Mouse (Mus musculus): ENCODE data around the gene Lep. TPM values are rescaled to one million over a fixed set of nuclear protein-coding genes. Genes with fewer than 3 reads are reported as not detected.
A peak's percentile ranks its signal among the peaks of the same experiment; 100 is the strongest.

The Lep gene
- polyA plus RNA-seq, 1 experiment from 2014 or later, result not detected

DNA sequence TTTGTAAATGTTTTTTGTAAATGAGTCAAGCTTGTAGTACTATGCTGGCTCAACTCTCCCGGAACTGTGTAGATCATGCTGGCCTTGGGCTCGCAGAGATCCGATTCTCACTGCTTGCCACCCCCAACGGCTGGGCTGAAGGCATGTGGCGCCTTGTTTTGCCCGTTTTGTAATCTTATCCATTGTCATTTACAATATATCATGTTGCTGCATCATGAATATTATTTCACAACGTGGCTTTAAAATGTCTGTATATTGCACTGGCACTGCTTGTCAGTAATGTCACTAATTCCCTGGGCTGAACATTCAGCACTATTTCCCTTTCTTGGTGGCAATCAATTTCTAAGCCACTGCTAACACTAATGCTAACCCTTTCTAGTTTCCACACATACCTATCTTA lies 3.6 kb upstream of the Lep start:
- ATAC-seq (ENCODE audit: low FRiP score, low read depth), result no peak
- Histone ChIP-seq H3K9ac (no peak overlapping the region), H3K27ac (replicated peaks) (no peak overlapping the region), H3K27me3 (no peaks in the 10 kb centered on the region), H3K36me3 (no peaks in the 10 kb centered on the region), H3K4me3 (no peak overlapping the region), H3K4me2 (no peak overlapping the region), H3K9me3 (no peaks in the 10 kb centered on the region), H3K4me1 (replicated peaks) (peaks cover 12% of the 10 kb centered on the region)
- WGBS, result 77% methylated on average over 7 of the region's 7 CpGs

DNA sequence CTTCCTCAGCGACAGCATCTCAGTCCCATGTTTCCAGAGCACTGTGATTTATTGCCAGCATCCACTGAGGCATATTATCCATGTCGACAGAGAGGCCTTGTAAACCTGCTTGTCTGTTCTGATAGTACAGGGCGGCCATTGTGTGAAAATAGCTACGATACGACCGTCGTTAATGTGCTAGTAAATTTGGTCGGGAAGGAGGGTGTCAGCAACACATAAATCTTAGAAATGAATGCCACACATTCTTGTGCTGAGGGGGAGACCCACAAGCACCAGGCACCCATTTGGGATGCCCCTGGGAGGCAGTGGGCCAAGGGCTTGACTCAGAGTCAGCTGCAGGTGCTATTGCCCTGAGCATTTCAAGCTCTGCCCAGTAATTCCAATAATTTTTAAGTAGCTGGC lies 6.4 kb downstream of the Lep start:
- ATAC-seq (ENCODE audit: low FRiP score, low read depth), result no peak
- Histone ChIP-seq H3K36me3 (no peaks in the 10 kb centered on the region), H3K9me3 (no peaks in the 10 kb centered on the region), H3K4me1 (replicated peaks) (peaks cover 13% of the 10 kb centered on the region; the same call in 1 of the 2 replicates), H3K4me3 (no peak overlapping the region), H3K27me3 (no peaks in the 10 kb centered on the region), H3K27ac (replicated peaks) (no peak overlapping the region), H3K4me2 (no peak overlapping the region), H3K9ac (no peak overlapping the region)
- 53% methylated on average over 8 of the region's 8 CpGs for WGBS

DNA sequence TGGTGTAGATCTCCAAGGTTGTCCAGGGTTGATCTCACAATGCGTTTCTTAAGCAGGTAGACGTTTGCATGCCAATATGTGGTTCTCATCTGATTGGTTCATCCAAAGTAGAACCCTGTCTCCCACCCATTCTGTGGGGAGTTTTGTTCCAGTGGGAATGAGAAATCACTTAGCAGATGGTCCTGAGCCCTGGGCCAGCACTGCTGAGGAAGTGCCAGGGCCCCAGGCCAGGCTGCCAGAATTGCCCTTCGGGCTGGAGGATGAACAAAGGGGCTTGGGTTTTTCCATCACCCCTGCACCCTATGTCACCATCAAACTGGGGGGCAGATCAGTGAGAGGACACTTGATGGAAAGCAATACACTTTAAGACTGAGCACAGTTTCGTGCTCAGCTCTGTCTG lies 12.2 kb downstream of the Lep start:
- Histone ChIP-seq H3K27ac (replicated peaks) (no peak overlapping the region), H3K4me1 (replicated peaks) (no peaks in the 10 kb centered on the region), H3K9me3 (no peaks in the 10 kb centered on the region), H3K36me3 (no peaks in the 10 kb centered on the region), H3K9ac (no peak overlapping the region), H3K4me2 (no peak overlapping the region), H3K4me3 (no peak overlapping the region), H3K27me3 (no peaks in the 10 kb centered on the region)
- WGBS, result 81% methylated on average over 4 of the region's 4 CpGs
- ATAC-seq (ENCODE audit: low FRiP score, low read depth), result no peak

DNA sequence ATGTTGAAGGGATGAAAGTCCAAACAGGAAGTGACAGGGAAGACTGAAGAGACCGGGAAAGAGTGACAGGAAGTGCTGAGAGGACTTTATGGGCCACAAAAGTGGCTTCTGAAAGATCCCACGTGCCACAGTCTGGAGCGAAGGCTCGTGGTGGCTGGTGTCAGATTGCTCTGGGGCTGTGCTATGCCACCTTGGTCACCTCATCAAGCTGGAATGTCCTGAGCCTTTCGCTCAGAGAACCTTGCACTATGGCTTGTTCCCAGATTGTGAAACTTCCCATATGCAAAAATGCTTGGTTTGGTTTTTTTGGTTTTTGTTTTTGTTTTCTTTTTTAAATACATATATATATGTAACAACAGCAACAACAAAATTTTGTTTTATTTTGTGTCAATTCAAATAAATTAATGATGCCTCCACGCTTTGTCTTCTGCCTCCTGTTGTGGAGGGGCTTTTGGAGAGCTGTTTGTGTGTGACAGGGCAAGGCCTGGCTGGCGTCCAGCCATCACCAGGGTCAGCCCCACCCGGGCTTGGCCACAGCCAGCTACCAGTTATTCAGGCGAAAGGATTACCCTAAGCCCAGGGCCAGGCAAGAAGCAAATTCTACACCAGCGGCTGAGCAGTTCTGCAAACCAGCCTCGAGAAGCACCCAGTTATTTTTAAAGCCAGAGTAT lies 13.6 kb downstream of the Lep start:
- no peak overlapping the region for H3K4me3 ChIP-seq
- no peaks in the 10 kb centered on the region for H3K4me1 ChIP-seq (replicated peaks)
- 75% methylated on average over 11 of the region's 11 CpGs for WGBS
- ATAC-seq (ENCODE audit: low FRiP score, low read depth), result no peak
- H3K27me3 ChIP-seq, result no peaks in the 10 kb centered on the region
- H3K9me3 ChIP-seq, result no peaks in the 10 kb centered on the region
- H3K4me2 ChIP-seq, result no peak overlapping the region
- no peak overlapping the region for H3K27ac ChIP-seq (replicated peaks)
- H3K9ac ChIP-seq, result no peak overlapping the region
- no peaks in the 10 kb centered on the region for H3K36me3 ChIP-seq

DNA sequence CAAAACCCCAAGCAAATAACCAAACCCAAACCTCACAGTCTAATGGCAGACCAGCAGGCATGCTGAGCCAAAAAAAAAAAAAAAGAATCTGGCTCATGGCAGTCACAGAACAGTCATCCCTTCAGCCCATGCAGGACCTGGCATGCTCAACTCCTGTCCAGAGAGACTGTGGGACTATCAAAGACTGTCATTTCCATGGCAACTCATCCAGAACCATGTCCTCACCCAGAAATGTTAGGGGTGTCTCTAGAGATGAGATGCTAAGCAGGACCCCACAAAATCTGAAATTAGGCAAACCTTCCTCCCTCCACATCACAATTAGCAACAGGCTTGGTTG lies 14.1 kb downstream of the Lep start:
- Histone ChIP-seq H3K27ac (replicated peaks) (no peak overlapping the region), H3K27me3 (no peaks in the 10 kb centered on the region), H3K4me1 (replicated peaks) (no peaks in the 10 kb centered on the region; the same call in 1 of the 2 replicates), H3K4me3 (no peak overlapping the region), H3K4me2 (no peak overlapping the region), H3K9ac (no peak overlapping the region), H3K36me3 (no peaks in the 10 kb centered on the region), H3K9me3 (no peaks in the 10 kb centered on the region)
- no peak for ATAC-seq (ENCODE audit: low FRiP score, low read depth)

DNA sequence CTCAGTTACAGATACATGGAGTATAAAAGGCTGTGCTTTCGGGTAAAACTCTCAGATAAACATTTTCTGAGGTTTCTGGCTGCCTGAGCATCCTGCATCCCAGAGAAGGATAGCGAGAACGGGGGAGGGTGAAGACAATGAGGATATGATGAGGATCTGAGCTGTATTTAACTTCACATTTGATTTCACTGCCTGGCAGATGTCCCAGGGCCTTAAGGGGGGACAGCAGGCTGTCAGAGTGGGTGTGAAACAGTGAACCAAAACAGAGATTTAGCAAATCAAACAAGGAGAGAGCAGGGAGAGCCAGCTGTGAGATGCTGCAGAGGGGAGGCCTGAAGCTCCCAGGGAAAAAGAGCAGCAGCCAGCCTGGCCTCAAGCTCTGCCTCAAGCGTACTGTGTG lies 19.3 kb downstream of the Lep start:
- ATAC-seq (ENCODE audit: low FRiP score, low read depth), result no peak; the same call in 1 of the 2 replicates
- H3K36me3 ChIP-seq, result no peaks in the 10 kb centered on the region
- H3K27me3 ChIP-seq, result no peaks in the 10 kb centered on the region
- peak overlapping the region; percentile 31 for H3K27ac ChIP-seq (replicated peaks)
- H3K4me1 ChIP-seq (replicated peaks), result no peaks in the 10 kb centered on the region; the same call in 1 of the 2 replicates
- WGBS, result 61% methylated on average over 4 of the region's 4 CpGs
- no peaks in the 10 kb centered on the region for H3K9me3 ChIP-seq
- no peak overlapping the region for H3K4me2 ChIP-seq
- H3K9ac ChIP-seq, result no peak overlapping the region
- H3K4me3 ChIP-seq, result no peak overlapping the region

DNA sequence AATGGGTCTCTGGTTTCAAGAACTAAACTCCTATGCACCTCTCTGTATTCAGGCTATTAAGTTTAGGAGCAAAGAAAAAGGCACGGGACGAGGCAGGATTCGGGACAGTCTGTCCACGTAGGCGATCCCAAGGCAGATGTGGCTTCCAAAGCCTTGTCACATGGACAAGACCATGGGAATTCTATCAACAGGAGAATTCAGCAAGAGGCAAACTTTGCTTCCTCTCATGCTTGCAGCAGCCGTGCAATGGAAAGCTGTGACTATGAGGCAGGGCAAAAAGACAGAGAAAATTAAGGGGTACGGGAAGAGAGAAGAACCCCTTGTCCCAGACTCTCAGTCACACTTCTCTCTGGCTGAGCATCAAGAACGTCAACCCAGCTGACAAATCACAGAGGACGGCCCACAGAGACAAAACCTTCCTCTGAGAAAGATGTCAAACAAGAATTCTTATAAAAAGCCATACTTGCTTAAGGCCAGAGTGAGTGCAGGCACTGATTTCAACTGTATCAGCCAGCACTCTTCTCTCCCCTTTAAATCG lies 21.9 kb downstream of the Lep start:
- 85% methylated on average over 10 of the region's 10 CpGs for WGBS

DNA sequence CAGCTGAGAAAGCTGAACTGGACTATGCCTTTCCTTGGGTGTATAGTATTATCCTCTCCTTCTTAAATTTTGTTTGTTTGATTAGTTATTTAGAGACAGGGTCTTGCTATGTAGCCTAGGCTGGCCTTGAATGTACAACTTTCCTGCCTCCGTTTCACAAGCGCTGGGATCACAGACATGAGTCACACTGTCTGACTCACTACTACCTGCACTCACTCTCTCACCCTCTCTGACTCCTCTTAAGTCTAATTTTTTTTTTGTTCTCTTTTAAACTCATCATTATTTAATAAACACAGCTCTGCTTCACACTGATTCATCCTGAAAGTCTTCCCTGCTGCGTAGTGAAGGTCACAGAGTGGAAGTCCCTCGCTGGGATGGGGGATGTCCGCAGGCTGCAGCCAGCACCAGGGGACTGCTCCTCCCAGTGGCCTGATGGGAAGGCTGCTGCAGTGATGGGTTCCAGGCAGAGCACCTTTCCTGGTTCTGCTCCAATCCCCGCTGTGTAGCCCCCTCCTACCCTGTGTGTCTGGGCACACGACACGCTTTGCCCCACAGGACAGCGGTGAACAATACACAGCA lies 22.8 kb downstream of the Lep start:
- no peak overlapping the region for H3K4me3 ChIP-seq
- no peak overlapping the region for H3K9ac ChIP-seq
- H3K9me3 ChIP-seq, result no peaks in the 10 kb centered on the region
- WGBS, result 41% methylated on average over 9 of the region's 9 CpGs
- H3K27ac ChIP-seq (replicated peaks), result no peak overlapping the region
- no peak for ATAC-seq (ENCODE audit: low FRiP score, low read depth)
- no peaks in the 10 kb centered on the region; the same call in 1 of the 2 replicates for H3K4me1 ChIP-seq (replicated peaks)
- no peaks in the 10 kb centered on the region for H3K27me3 ChIP-seq
- H3K4me2 ChIP-seq, result no peak overlapping the region
- no peaks in the 10 kb centered on the region for H3K36me3 ChIP-seq

More for the DNA sequence above, 21.9 kb downstream of the Lep start:
- Histone ChIP-seq H3K9me3 (no peaks in the 10 kb centered on the region), H3K27ac (replicated peaks) (no peak overlapping the region), H3K36me3 (no peaks in the 10 kb centered on the region), H3K4me2 (no peak overlapping the region), H3K4me1 (replicated peaks) (no peaks in the 10 kb centered on the region; the same call in 1 of the 2 replicates), H3K27me3 (no peaks in the 10 kb centered on the region), H3K9ac (no peak overlapping the region), H3K4me3 (no peak overlapping the region)
- no peak for ATAC-seq (ENCODE audit: low FRiP score, low read depth)

DNA sequence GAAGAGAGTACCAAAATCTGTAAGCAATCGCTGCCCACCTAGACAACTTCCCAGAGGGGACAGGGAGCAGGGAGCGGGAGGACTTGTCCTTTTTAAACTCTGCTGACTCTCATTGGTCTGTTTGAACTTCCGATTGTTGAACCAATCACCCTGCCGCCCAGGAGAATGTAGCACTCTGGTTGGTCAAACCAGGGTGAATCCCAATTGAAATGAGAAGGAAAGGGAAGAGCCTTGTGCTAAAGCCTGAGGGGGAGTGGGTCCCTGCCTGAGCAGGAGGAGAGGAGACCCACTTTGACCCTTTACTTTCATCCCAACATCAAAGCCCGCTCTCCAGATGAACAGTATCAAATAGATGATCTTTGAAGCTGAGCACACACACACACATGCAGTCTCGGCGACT lies 24.4 kb downstream of the Lep start:
- WGBS, result 74% methylated on average over 7 of the region's 7 CpGs
- H3K9ac ChIP-seq, result no peak overlapping the region
- ATAC-seq (ENCODE audit: low FRiP score, low read depth), result no peak
- no peaks in the 10 kb centered on the region for H3K9me3 ChIP-seq
- H3K4me1 ChIP-seq (replicated peaks), result no peaks in the 10 kb centered on the region; the same call in 1 of the 2 replicates
- H3K36me3 ChIP-seq, result no peaks in the 10 kb centered on the region
- H3K4me3 ChIP-seq, result no peak overlapping the region
- H3K4me2 ChIP-seq, result no peak overlapping the region
- no peaks in the 10 kb centered on the region for H3K27me3 ChIP-seq
- H3K27ac ChIP-seq (replicated peaks), result no peak overlapping the region

DNA sequence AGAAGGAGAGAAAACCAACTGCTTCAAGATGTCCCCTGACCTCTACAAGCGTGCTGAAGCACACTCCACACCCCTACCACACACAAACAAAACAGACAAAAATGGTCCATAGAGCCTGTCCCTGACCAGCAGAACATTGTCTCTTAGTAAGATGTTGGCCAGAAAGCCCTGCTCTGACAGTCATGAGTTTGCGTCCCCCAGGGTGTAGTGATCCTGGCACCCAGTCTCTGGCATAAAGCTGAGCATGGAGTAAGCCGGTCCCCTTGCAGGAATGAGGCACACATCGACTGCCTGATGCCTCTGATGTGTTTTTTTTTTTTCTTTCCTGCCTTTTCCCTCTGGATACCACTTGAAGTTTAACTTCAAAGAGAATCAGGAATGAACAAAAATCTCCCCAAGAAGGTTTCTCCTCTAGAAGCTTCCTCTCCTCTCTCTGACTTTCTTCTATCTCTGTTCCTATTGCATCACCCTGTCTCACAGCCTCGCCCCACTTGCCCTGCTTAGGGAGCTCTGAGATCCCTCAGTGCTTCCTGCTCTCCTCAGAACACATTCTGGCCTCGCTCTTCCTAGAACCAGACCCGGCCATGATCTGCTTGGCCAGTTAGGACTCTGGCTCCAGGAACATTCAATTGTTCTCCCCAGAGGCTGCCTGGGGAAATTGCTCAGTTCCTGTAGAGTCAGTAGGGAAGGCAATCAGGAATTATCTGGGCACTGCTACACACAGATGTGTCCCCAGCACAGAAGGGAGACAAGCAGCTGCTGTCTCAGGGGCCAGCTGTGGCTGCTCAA lies 28.1 kb downstream of the Lep start:
- Histone ChIP-seq H3K27me3 (no peaks in the 10 kb centered on the region), H3K9ac (no peak overlapping the region), H3K27ac (replicated peaks) (no peak overlapping the region), H3K36me3 (no peaks in the 10 kb centered on the region), H3K4me2 (no peak overlapping the region), H3K4me1 (replicated peaks) (no peaks in the 10 kb centered on the region), H3K9me3 (peaks cover 12% of the 10 kb centered on the region; the same call in 1 of the 2 replicates), H3K4me3 (no peak overlapping the region)
- no peak for ATAC-seq (ENCODE audit: low FRiP score, low read depth)
- WGBS, result 72% methylated on average over 7 of the region's 7 CpGs

DNA sequence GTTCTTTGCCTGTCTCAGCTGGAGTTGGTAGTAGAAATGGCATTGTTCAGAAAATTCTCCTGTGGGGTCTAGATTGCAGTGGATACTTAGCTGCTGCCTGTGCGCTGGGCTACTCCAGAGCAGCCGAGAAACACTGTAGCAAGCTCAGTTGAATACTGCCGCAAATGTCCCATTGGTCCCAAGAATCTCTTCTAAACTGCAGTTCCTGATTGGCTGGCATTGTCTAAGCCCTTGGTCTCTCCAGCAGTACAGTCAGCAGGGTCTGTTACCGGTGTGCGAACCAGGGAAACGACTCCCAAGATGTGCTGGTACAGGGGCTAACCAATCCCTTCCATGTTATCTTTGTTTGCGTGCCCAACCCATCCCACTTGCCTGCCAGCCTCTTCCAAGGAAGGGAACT lies 32.2 kb downstream of the Lep start:
- 84% methylated on average over 7 of the region's 7 CpGs for WGBS
- H3K4me3 ChIP-seq, result no peak overlapping the region

DNA sequence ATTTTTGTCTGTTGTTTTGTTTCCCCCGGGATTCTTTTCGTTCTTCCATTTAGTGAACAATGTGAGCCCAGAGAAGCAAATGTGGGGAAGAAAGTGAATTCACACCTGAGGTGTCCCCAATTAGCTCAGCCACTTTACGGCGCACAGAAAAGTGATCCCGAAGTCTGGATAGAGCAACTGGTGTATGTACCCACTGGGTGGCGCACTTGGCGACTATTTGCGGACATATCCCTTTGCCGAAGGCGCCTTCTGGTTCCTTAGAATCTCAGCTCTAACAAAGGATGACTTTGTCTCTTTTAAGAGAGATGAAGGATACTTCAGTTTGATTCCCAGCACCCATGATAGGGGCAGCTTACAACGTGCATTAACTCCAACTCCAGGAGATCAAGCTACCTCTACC lies 32.9 kb downstream of the Lep start:
- WGBS, result 65% methylated on average over 11 of the region's 11 CpGs
- no peaks in the 10 kb centered on the region for H3K4me1 ChIP-seq (replicated peaks)
- no peak for ATAC-seq (ENCODE audit: low FRiP score, low read depth)
- H3K9me3 ChIP-seq, result peaks cover 12% of the 10 kb centered on the region; the same call in 1 of the 2 replicates
- H3K4me3 ChIP-seq, result no peak overlapping the region
- no peaks in the 10 kb centered on the region for H3K36me3 ChIP-seq
- H3K27me3 ChIP-seq, result no peaks in the 10 kb centered on the region
- H3K4me2 ChIP-seq, result no peak overlapping the region
- no peak overlapping the region for H3K27ac ChIP-seq (replicated peaks)
- no peak overlapping the region for H3K9ac ChIP-seq

More for the DNA sequence above, 32.2 kb downstream of the Lep start:
- H3K27me3 ChIP-seq, result no peaks in the 10 kb centered on the region
- no peak overlapping the region for H3K27ac ChIP-seq (replicated peaks)
- no peaks in the 10 kb centered on the region for H3K4me1 ChIP-seq (replicated peaks)
- no peak for ATAC-seq (ENCODE audit: low FRiP score, low read depth)
- H3K4me2 ChIP-seq, result no peak overlapping the region
- no peaks in the 10 kb centered on the region for H3K36me3 ChIP-seq
- no peak overlapping the region for H3K9ac ChIP-seq
- peaks cover 12% of the 10 kb centered on the region; the same call in 1 of the 2 replicates for H3K9me3 ChIP-seq

Data from hindbrain, embryonic 15.5 days (tissue).